Mouse (Mus musculus) MEL (cell line): ENCODE results near the gene Krtap4-7. TPM values are rescaled to one million over a fixed set of nuclear protein-coding genes. Genes with fewer than 3 reads are reported as not detected.
"Not testable (repeated sequence)": the region's sequence is repeated elsewhere in the genome, so short reads cannot be mapped to it uniquely, and the experiment has no call there.

Experiments
- DNase-seq: peaks from one replicate; pipeline ENCODE4 v3.0.0; 2011; ENCODE audit warnings: low read depth, low spot score
- H3K27ac ChIP-seq: 2 replicates; pipeline ENCODE4 v1.5.1; 2012; ENCODE audit warnings: low read depth, mild to moderate bottlenecking, control low read depth, low read length, moderate library complexity; ENCODE audit not compliant: control insufficient read depth
- H3K27me3 ChIP-seq, 2 experiments: fragments of 150-350 bp in 1 of 2; sonication (generic) in 1 of 2; 2 replicates each; pipeline ENCODE4 v1.6.1; 2012; ENCODE audit warnings: low read length in 2 of 2, mild to moderate bottlenecking in 2 of 2, improper control_type of control experiment in 1 of 2, moderate library complexity in 1 of 2; ENCODE audit not compliant: insufficient read depth in 2 of 2, control insufficient read depth in 1 of 2
- H3K36me3 ChIP-seq, 2 experiments: 2 replicates each; pipeline ENCODE4 v1.6.1; 2012 to 2014; ENCODE audit warnings: low read length in 2 of 2, improper control_type of control experiment in 1 of 2, inconsistent platforms in 1 of 2, mild to moderate bottlenecking in 1 of 2; ENCODE audit not compliant: insufficient read depth in 2 of 2, control insufficient read depth in 1 of 2
- H3K4me1 ChIP-seq, 2 experiments: fragments of 150-350 bp in 1 of 2; sonication (generic) in 1 of 2; 2 replicates each; pipeline ENCODE4 v1.6.1; 2012; ENCODE audit warnings: low read length in 2 of 2, improper control_type of control experiment in 1 of 2, mild to moderate bottlenecking in 1 of 2; ENCODE audit not compliant: insufficient read depth in 2 of 2, control insufficient read depth in 1 of 2
- H3K4me3 ChIP-seq, 2 experiments: fragments of 150-350 bp in 1 of 2; sonication (generic) in 1 of 2; 2 replicates each; pipeline ENCODE4 v1.5.1; 2012; ENCODE audit warnings: low read depth in 2 of 2, low read length in 2 of 2, mild to moderate bottlenecking in 2 of 2, moderate library complexity in 2 of 2, control low read depth in 1 of 2, improper control_type of control experiment in 1 of 2; ENCODE audit not compliant: control insufficient read depth in 1 of 2, insufficient read depth in 1 of 2
- H3K79me2 ChIP-seq: 2 replicates; pipeline ENCODE4 v1.6.1; 2012; ENCODE audit warnings: mild to moderate bottlenecking, low read length, moderate library complexity; ENCODE audit not compliant: control insufficient read depth, poor library complexity, insufficient read depth
- H3K9ac ChIP-seq: 2 replicates; pipeline ENCODE4 v1.6.1; 2012; ENCODE audit warnings: low read depth, mild to moderate bottlenecking, control low read depth, low read length, moderate library complexity; ENCODE audit not compliant: control insufficient read depth, poor library complexity, severe bottlenecking
- H3K9me3 ChIP-seq: fragments of 150-350 bp; sonication (generic); replicated peaks from 2 replicates; pipeline ENCODE4 v1.6.1; 2012; ENCODE audit warnings: mild to moderate bottlenecking, low read length, improper control_type of control experiment, moderate library complexity; ENCODE audit not compliant: insufficient read depth
- CHD1 ChIP-seq: IDR thresholded peaks from 2 replicates; pipeline ENCODE4 v1.6.1; 2012; ENCODE audit warnings: low read depth, mild to moderate bottlenecking, inconsistent platforms, low read length, improper control_type of control experiment
- CHD2 ChIP-seq: IDR thresholded peaks from 2 replicates; pipeline ENCODE4 v1.6.1; 2011; ENCODE audit warnings: low read length, improper control_type of control experiment
- CTCF ChIP-seq, 3 experiments: IDR thresholded peaks in 2 of 3; conservative IDR thresholded peaks in 1 of 3; 2 replicates each; pipeline ENCODE4 v1.5.1; 2011 to 2012; ENCODE audit warnings: low read length in 3 of 3, low read depth in 2 of 3, mild to moderate bottlenecking in 2 of 3, improper control_type of control experiment in 1 of 3, inconsistent platforms in 1 of 3, mixed read lengths in 1 of 3, moderate library complexity in 1 of 3; ENCODE audit not compliant: control insufficient read depth in 1 of 3, insufficient read depth in 1 of 3, poor library complexity in 1 of 3, severe bottlenecking in 1 of 3
- ETS1 ChIP-seq: IDR thresholded peaks from 2 replicates; pipeline ENCODE4 v1.6.1; 2012; ENCODE audit warnings: low read depth, mild to moderate bottlenecking, inconsistent platforms, low read length, improper control_type of control experiment, moderate library complexity
- GATA1 ChIP-seq: IDR thresholded peaks from 2 replicates; pipeline ENCODE4 v1.6.1; 2011; ENCODE audit warnings: low read depth, low read length, improper control_type of control experiment
- JUND ChIP-seq: IDR thresholded peaks from 2 replicates; pipeline ENCODE4 v1.6.1; 2011; ENCODE audit warnings: low read depth, mild to moderate bottlenecking, improper control_type of control experiment, low read length
- MAX ChIP-seq: IDR thresholded peaks from 2 replicates; pipeline ENCODE4 v1.6.1; 2011; ENCODE audit warnings: low read length, improper control_type of control experiment
- POLR2AphosphoS2 ChIP-seq: IDR thresholded peaks from 2 replicates; pipeline ENCODE4 v1.6.1; 2011; ENCODE audit warnings: low read length, improper control_type of control experiment
- POLR2AphosphoS5 ChIP-seq: IDR thresholded peaks from 2 replicates; pipeline ENCODE4 v1.6.1; 2012; ENCODE audit warnings: low read depth, borderline replicate concordance, mild to moderate bottlenecking, inconsistent platforms, low read length, moderate library complexity, mixed read lengths
- USF2 ChIP-seq, 2 experiments: IDR thresholded peaks; 2 replicates each; pipeline ENCODE4 v1.6.1; 2011 to 2012; ENCODE audit warnings: improper control_type of control experiment in 2 of 2, low read length in 2 of 2, borderline replicate concordance in 1 of 2, inconsistent platforms in 1 of 2, low read depth in 1 of 2, mild to moderate bottlenecking in 1 of 2; ENCODE audit not compliant: insufficient read depth in 1 of 2
- ZNF384 ChIP-seq: IDR thresholded peaks from 2 replicates; pipeline ENCODE4 v1.6.1; 2012; ENCODE audit warnings: low read depth, mild to moderate bottlenecking, inconsistent platforms, low read length, improper control_type of control experiment
- polyA plus RNA-seq, 2 experiments: library from polyadenylated mRNA; stranded (reverse) in 1 of 2; unstranded in 1 of 2; fragments of >175 nt in 1 of 2; fragments of >200 nt in 1 of 2; gene quantifications; 2 replicates each; pipeline versions ENCODE4 v1.2.1 to v1.2.4; 2012; ENCODE audit warnings: low replicate concordance in 2 of 2, low read depth in 1 of 2; ENCODE audit not compliant: insufficient read length in 2 of 2, insufficient read depth in 1 of 2, missing spikeins in 1 of 2
- total RNA-seq: library from RNA; depleted of rRNA; stranded (reverse); fragments of 300-350 nt; gene quantifications from 2 replicates; pipeline ENCODE4 v1.2.3, GENCODE M21; 2012

The Krtap4-7 gene
- total and polyA plus RNA-seq, 3 experiments = not detected

- Histone ChIP-seq H3K27ac (no peak within 1 kb of the TSS), H3K9ac (no peak within 1 kb of the TSS)
Measured at GRCm38 (mm10) chr11:99620335-99620734, 23.6 kb downstream of the Krtap4-7 start, which contains the start of gene Gm11562. TSS of gene Gm11562 (minus strand) at chr11:99620435.

GRCm38 (mm10) chr11:99614796-99615363 lies 29.0 kb downstream of the Krtap4-7 start, which contains the start of gene Krtap2-4:
TSS of gene Krtap2-4 (minus strand) at chr11:99614846.
- Histone ChIP-seq H3K36me3 (no peaks in the 10 kb centered on the region), H3K27me3 (no peaks in the 10 kb centered on the region), H3K79me2 (no peaks in the 10 kb centered on the region), H3K9ac (no peak within 1 kb of the TSS), H3K27ac (no peak within 1 kb of the TSS), H3K9me3 (no peaks in the 10 kb centered on the region), H3K4me1 (no peaks in the 10 kb centered on the region), H3K4me3 (no peak within 1 kb of the TSS)
- DNase-seq = no peak
- TF ChIP-seq USF2 (IDR thresholded peaks at IDR 0.05; ENCODE audit: borderline replicate concordance in 1 of 2, insufficient read depth in 1 of 2, low read depth in 1 of 2, low read length in 2 of 2) = no peak
- TF ChIP-seq MAX = no peak
- TF ChIP-seq CTCF (IDR thresholded peaks at IDR 0.05 in 2 of 3, conservative IDR thresholded peaks at IDR 0.05 in 1 of 3; ENCODE audit: control insufficient read depth in 1 of 3, insufficient read depth in 1 of 3, low read depth in 2 of 3, low read length in 3 of 3, poor library complexity in 1 of 3, severe bottlenecking in 1 of 3) = no peak
- no peak for TF ChIP-seq JUND
- no peak for TF ChIP-seq GATA1
- TF ChIP-seq CHD2 = no peak
- TF ChIP-seq POLR2AphosphoS2 = no peak

More at GRCm38 (mm10) chr11:99620335-99620734, 23.6 kb downstream of the Krtap4-7 start, which contains the start of gene Gm11562:
- no peak for DNase-seq
- Histone ChIP-seq H3K79me2 (no peaks in the 10 kb centered on the region), H3K4me1 (no peaks in the 10 kb centered on the region), H3K36me3 (no peaks in the 10 kb centered on the region), H3K27me3 (0 out of 4 replicates have a peak, but pooled peaks cover 0 to 1% of the 10 kb centered on the region in 2 experiments), H3K4me3 (no peak within 1 kb of the TSS), H3K9me3 (no peaks in the 10 kb centered on the region)
- TF ChIP-seq ZNF384 (no peak), USF2 (IDR thresholded peaks at IDR 0.05; ENCODE audit: borderline replicate concordance in 1 of 2, insufficient read depth in 1 of 2, low read depth in 1 of 2, low read length in 2 of 2) (no peak), POLR2AphosphoS5 (no peak), GATA1 (no peak), CHD2 (no peak), CHD1 (no peak), CTCF (IDR thresholded peaks at IDR 0.05 in 2 of 3, conservative IDR thresholded peaks at IDR 0.05 in 1 of 3; ENCODE audit: control insufficient read depth in 1 of 3, insufficient read depth in 1 of 3, low read depth in 2 of 3, low read length in 3 of 3, poor library complexity in 1 of 3, severe bottlenecking in 1 of 3) (no peak), ETS1 (no peak)

- not testable (repeated sequence) for H3K9ac ChIP-seq, H3K27me3 ChIP-seq, H3K9me3 ChIP-seq, DNase-seq, H3K79me2 ChIP-seq, H3K4me1 ChIP-seq, H3K36me3 ChIP-seq, H3K4me3 ChIP-seq, H3K27ac ChIP-seq
Measured at GRCm38 (mm10) chr11:99610089-99610488, 33.8 kb downstream of the Krtap4-7 start, which contains the start of gene Gm11937. TSS of gene Gm11937 (minus strand) at chr11:99610189.
